Mouse (Mus musculus) heart, postnatal 10 days (tissue): Measurements from ENCODE around the gene Itga6. TPM values are rescaled to one million over a fixed set of nuclear protein-coding genes. Genes with fewer than 3 reads are reported as not detected.

ENCODE experiments used
- DNase-seq, 2 experiments: peaks; one replicate each; pipeline ENCODE4 v3.0.0; 2021
- intact Hi-C: fragments of 180-260 bp; cut with DNase I; formaldehyde crosslinking; loops from one replicate; pipeline ENCODE4 v1.15.1; 2025
- total RNA-seq, 2 experiments: library from RNA; stranded (reverse); gene quantifications; 2 replicates each; pipeline ENCODE4 v1.2.3; 2021

Itga6 gene
- total RNA-seq, 2 experiments from 2014 or later: 95.3 to 98.2 TPM

DNA sequence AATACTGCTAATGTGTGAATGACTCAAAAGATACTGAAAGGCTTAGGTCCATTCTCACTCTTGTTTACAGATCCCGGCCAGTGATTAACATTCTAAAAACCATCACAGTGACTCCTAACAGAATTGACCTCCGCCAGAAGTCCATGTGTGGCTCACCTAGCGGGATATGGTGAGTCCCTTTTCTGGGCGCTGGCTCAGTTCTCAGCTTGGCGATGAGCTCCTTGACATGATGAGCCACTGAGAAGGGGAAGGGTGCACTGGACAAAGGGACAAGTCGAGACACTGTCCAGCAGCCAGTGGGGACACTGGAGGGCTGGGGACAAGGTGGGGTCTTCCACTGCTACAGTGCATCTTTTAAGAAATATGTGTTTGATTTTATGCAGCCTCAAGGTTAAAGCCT, 88.2 kb downstream of the Itga6 start:
- intact Hi-C loops: no loop called here
- DNase-seq: no peak

GRCm38 (mm10) chr2:71834371-71834770, 89.0 kb downstream of the Itga6 start:
- no peak for DNase-seq
- intact Hi-C loops: no loop called here

DNA sequence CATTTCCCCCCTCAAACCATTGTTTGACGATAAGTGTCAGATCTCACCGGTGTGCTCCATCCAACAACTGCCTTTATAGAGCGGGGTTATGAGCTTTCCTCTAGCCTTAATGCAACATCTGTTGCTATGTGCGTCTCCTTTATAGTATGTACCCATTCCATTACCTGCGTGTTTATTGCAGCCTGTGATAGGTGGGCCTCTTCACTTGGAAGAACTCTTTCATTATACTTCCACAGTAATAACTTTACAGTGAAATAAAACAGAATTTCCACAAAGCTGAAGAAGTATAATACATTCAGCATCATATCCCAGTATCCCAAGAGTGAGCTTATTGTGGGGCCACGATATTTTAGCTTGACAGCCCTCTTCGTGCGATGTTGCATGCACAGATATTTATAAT, 90.1 kb downstream of the Itga6 start:
- no peak for DNase-seq
- intact Hi-C loops: no loop called here

GRCm38 (mm10) chr2:71836232-71836631, 90.8 kb downstream of the Itga6 start:
- no peak for DNase-seq
- intact Hi-C loops: no loop called here

DNA sequence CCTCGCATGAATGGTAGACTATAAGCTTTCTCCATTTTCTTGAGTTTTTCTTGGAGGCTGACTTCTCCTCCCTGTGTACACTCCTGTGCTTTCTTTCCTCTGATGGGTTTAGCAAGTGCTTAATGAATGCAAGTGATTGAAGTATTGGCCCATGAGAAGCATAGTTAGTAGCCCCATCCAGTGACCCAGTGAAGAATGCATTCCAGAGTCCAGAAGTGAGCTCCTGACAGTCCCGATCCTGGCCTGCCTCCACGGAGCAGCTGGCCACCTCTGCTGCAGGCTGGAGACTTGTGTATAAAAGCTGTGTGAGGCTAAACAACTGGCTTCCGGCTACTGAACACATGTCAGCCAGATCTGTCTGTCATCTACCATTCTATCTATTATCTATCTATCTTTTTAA, 91.8 kb downstream of the Itga6 start:
- peak; percentile 39 to 49 for DNase-seq
- intact Hi-C loops: no loop called here

DNA sequence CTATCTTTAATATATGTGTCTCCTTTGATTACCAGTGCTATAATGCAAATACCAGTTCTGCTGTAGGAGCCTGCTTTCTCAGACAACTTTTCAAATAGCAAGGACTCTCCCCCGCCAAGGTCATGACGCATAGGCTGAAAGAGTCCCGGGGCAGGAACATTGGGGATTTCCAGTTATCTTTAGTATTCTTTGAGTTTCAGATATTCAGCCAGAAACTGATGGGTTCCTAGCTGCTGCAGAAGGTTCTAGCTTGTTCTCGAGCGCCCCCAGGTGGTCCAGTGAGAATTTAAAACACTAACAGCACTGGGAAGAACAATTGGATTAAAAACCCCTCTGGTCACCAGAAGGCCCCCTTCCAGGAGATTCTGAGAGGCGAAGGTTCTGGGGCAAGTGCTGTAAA, 92.4 kb downstream of the Itga6 start:
- intact Hi-C loops: no loop called here
- DNase-seq: peak; percentile 61 to 85

- intact Hi-C loops: no loop called here
- DNase-seq: no peak
These were observed 97.9 kb downstream of the Itga6 start for GRCm38 (mm10) chr2:71843316-71843715.

- intact Hi-C loops: no loop called here
- DNase-seq: no peak
These were observed 99.5 kb downstream of the Itga6 start for GRCm38 (mm10) chr2:71844906-71845305.

DNA sequence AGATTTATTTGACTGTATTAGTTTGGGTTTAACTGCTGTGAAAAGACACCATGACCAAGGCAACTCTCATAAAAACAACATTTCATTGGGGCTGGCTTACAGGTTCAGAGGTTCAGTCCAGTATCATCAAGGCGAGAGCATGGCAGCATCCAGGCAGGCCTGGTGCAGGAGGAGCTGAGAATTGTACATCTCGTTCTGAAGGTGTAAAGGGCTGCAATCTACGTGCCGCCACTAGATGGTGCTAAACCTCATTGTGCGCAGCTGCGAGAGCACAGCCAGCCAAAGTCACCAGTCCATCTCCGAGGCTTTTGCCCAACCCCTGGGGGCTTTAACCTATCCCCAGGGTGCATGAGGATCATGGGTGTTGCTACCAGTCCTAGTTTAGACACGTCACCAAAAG, 106.7 kb downstream of the Itga6 start:
- intact Hi-C loops: loop anchor here (5.0 kb wide), 1 partner anchor 105 kb away; no protein-coding TSS in a partner anchor
- peak; percentile 51 to 70 for DNase-seq

DNA sequence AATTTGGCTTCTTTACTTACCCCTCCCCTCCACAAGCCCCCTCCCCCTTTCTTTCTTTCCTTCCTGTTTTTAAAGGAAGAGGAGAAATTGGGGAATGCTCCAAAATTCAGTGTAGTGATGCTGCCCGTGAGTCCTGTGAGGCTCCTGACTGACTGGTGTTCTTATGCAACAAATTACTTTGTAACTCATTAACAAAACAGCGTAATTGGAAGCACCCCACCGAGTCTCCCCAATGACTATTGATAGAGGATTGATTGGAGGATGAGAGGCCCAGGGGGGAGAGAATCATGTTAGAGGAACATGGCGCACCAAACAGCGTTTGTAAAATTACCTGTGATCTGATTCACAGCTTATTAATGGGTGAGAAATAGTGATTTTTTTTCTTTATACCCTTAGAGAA, 109.7 kb downstream of the Itga6 start:
- no peak for DNase-seq
- intact Hi-C loops: no loop called here

DNA sequence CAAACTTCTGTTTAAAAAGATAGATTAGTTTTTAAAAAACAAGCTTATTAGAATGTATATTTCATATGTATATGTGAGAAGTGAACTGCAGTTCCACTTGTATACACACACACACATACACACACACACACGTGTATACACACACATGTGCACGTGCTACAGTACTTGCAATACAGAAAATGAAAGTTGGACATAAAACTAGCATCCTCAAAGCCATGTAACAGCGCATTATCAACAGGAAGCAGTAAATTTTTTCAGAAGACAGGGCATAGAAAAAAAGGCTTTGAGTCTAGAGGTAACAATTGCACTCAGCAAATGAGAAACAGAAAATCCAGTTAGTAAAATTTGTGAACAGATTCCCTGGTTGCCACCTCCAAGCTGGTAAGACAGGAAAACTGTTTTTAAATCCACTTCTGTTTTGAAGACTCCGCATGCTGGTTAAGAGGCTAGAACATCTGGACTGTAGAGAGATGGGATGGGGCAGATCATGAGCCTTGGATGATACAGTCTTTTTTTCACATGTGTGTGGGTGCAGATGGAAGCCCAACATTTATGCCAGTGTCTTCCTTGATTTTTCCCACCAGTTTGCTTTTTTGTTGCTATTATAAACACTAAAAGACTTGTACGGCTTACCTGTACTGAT, 118.2 kb downstream of the Itga6 start:
- intact Hi-C loops: no loop called here
- DNase-seq: no peak

- intact Hi-C loops: no loop called here
These were observed 119.6 kb downstream of the Itga6 start for GRCm38 (mm10) chr2:71865022-71865421.

DNA sequence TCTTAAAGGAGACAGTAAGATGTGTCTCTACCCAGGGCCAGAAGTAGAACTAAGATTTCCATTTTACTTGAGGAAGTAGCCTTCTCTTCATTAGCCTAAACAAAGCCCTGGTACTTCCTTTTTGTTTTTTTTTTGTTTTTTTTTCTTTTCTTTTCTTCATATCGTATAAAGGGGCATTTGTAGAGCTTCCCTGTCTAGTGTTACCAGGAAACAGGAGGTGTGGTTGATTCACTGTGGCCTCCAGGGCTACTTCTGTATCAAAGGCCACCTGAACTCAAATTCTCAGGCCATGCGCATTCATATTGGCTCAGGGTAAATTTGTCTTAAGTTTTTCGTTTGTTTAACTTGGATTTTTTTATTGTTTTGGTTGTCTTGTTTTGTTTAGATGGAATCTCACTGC, 120.5 kb downstream of the Itga6 start:
- DNase-seq: no peak
- intact Hi-C loops: no loop called here

More at GRCm38 (mm10) chr2:71865022-71865421, 119.6 kb downstream of the Itga6 start:
- no peak for DNase-seq

GRCm38 (mm10) chr2:71866565-71866964, 121.1 kb downstream of the Itga6 start:
- intact Hi-C loops: no loop called here
- no peak for DNase-seq

GRCm38 (mm10) chr2:71867019-71867418, 121.6 kb downstream of the Itga6 start:
- intact Hi-C loops: no loop called here
- no peak for DNase-seq

GRCm38 (mm10) chr2:71867480-71867879, 122.1 kb downstream of the Itga6 start:
- intact Hi-C loops: no loop called here
- DNase-seq: peak; percentile 35 to 40

DNA sequence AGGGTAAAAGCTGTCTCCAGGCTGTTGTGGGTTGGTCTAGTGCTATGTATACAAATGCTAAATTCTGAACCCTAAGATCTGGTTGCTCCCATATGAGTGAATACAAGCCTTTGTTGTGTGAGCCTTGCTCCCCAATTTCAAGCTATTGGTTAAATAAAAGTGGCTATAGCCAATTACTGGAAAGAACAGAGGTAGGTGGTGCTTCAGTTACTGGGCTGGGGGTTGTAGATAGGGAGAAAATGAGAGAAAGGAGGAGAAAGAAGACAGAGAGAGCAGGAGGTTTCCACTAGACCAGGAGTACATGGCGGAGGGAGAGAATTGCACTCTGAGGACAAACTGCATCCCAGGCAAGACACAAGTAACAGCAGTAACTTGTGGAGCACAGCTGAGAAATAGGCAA, 122.8 kb downstream of the Itga6 start:
- DNase-seq: no peak
- intact Hi-C loops: no loop called here

DNA sequence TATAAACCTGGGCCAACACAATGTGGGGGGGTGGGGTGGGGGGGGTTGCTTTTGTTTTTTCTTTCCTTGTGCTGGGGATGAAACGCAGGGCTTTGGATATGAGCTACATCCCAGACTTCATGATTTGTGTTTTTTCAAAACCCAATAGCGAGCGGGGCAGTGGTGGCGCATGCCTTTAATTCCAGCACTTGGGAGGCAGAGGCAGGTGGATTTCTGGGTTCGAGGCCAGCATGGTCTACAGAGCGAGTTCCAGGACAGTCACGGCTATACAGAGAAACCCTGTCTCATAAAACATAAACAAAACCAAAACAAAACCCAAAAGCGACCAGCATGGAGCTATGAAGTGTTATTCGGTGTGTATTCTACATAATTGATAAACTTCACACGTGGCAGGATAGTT, 126.7 kb downstream of the Itga6 start:
- intact Hi-C loops: no loop called here

DNA sequence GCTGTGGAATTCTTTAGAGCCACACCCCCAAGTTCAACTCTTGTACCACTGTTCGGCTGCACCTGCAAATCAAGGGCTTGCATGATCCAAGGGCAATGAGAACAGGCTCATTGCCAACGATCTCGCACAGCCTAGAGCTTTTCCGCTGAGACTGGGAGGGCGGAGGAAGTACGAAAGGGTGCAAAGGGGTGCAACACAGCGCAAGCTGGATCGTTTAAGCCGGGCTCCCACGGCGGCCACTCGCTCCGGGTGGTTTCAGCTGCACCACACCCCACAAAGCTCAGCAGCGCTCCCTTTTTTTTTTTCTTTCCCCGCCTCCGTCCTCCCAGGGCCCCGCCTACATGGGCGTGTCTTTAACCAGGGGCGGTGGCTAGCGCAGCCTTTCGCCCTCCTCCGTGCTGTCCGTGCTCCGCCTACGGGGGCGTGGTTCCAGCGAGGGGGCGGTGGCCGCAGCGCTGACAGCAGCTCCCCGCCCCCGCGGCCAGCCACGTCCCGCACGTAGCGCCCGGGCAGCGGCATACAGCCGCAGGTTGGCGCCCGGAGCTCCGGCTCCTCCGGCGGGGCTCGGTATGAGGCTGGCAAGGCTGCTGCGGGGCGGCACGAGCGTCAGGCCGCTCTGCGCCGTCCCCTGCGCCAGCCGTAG, 127.5 kb downstream of the Itga6 start, which contains the start of gene Pdk1:
Pdk1 (plus strand) TSS at position 424 of the 643 bp plus-strand sequence.
- intact Hi-C loops: no loop called here
- peak; percentile 99 for DNase-seq

More for the DNA sequence above, 126.7 kb downstream of the Itga6 start:
- DNase-seq: no peak

- DNase-seq: peak; percentile 47 to 62
- intact Hi-C loops: no loop called here
These were observed 128.3 kb downstream of the Itga6 start for GRCm38 (mm10) chr2:71873474-71874322.

- no peak for DNase-seq
- intact Hi-C loops: no loop called here
These were observed 129.0 kb downstream of the Itga6 start for GRCm38 (mm10) chr2:71874422-71874821.
